Mouse (Mus musculus): ENCODE data around the gene Tsacc. TPM values are rescaled to one million over a fixed set of nuclear protein-coding genes. Genes with fewer than 3 reads are reported as not detected.
"Not testable (repeated sequence)": the region's sequence is repeated elsewhere in the genome, so short reads cannot be mapped to it uniquely, and the experiment has no call there.

Tsacc gene
- polyA plus RNA-seq, 1 experiment = 16.1 TPM

GRCm38 (mm10) chr3:88276121-88276520, 20.7 kb downstream of the Tsacc start:
- Histone ChIP-seq H3K4me3 (replicated peaks; ENCODE audit: control insufficient read depth, low read depth, low read length) (no peak overlapping the region), H3K4me1 (ENCODE audit: control insufficient read depth, insufficient read depth, low read length) (no peaks in the 10 kb centered on the region), H3K27ac (ENCODE audit: control insufficient read depth, insufficient read depth, low read depth, low read length, poor library complexity) (no peak overlapping the region)
- TF ChIP-seq CTCF (IDR thresholded peaks at IDR 0.05; ENCODE audit: control insufficient read depth, insufficient read depth, low read length) = no peak
- no peak for TF ChIP-seq POLR2A (IDR thresholded peaks at IDR 0.05; ENCODE audit: borderline replicate concordance, control insufficient read depth, low read depth, low read length)
- 71% methylated on average over 2 of the region's 2 CpGs for WGBS

- H3K4me1 ChIP-seq (ENCODE audit: control insufficient read depth, insufficient read depth, low read length) = no peaks in the 10 kb centered on the region
- no peak for TF ChIP-seq POLR2A (IDR thresholded peaks at IDR 0.05; ENCODE audit: borderline replicate concordance, control insufficient read depth, low read depth, low read length)
- TF ChIP-seq CTCF (IDR thresholded peaks at IDR 0.05; ENCODE audit: control insufficient read depth, insufficient read depth, low read length) = peak; percentile 35; the same call in 1 of the 2 replicates
- H3K27ac ChIP-seq (ENCODE audit: control insufficient read depth, insufficient read depth, low read depth, low read length, poor library complexity) = no peak overlapping the region
- H3K4me3 ChIP-seq (replicated peaks; ENCODE audit: control insufficient read depth, low read depth, low read length) = no peak overlapping the region
- 89% methylated on average over 4 of the region's 4 CpGs for WGBS
These were observed 22.8 kb downstream of the Tsacc start for GRCm38 (mm10) chr3:88274002-88274401.

DNA sequence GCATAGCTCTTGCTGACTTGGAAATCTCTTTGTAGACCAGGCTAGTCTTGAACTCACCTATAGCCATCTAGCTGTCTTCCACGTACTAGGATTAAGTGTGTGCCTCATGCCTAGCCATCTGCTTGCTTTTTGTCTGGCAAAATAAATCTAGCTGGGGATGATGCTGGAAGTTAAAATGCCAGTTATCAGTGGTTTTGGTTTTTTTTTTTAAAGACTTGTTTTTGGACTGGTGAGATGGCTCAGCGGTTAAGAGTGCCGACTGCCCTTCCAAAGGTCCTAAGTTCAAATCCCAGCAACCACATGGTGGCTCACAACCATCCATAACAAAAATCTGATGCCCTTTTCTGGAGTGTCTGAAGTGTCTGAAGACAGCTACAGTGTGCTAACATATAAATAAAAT, 24.9 kb downstream of the Tsacc start:
- 80% methylated on average over 3 of the region's 3 CpGs for WGBS
- no peak overlapping the region for H3K4me3 ChIP-seq (replicated peaks; ENCODE audit: control insufficient read depth, low read depth, low read length)
- no peak for TF ChIP-seq CTCF (IDR thresholded peaks at IDR 0.05; ENCODE audit: control insufficient read depth, insufficient read depth, low read length)
- no peak overlapping the region for H3K27ac ChIP-seq (ENCODE audit: control insufficient read depth, insufficient read depth, low read depth, low read length, poor library complexity)
- H3K4me1 ChIP-seq (ENCODE audit: control insufficient read depth, insufficient read depth, low read length) = no peaks in the 10 kb centered on the region

- not testable (repeated sequence) for H3K27ac ChIP-seq (ENCODE audit: control insufficient read depth, insufficient read depth, low read depth, low read length, poor library complexity); H3K4me1 ChIP-seq (ENCODE audit: control insufficient read depth, insufficient read depth, low read length); H3K4me3 ChIP-seq (replicated peaks; ENCODE audit: control insufficient read depth, low read depth, low read length)
- WGBS = 72% methylated on average over 2 of the region's 2 CpGs
These were observed 25.5 kb downstream of the Tsacc start for GRCm38 (mm10) chr3:88271298-88271697.

- H3K27ac ChIP-seq (ENCODE audit: control insufficient read depth, insufficient read depth, low read depth, low read length, poor library complexity) = no peak overlapping the region
- H3K4me3 ChIP-seq (replicated peaks; ENCODE audit: control insufficient read depth, low read depth, low read length) = no peak overlapping the region
- 87% methylated on average over 5 of the region's 5 CpGs for WGBS
- H3K4me1 ChIP-seq (ENCODE audit: control insufficient read depth, insufficient read depth, low read length) = no peaks in the 10 kb centered on the region
- TF ChIP-seq CTCF (IDR thresholded peaks at IDR 0.05; ENCODE audit: control insufficient read depth, insufficient read depth, low read length) (no peak), POLR2A (IDR thresholded peaks at IDR 0.05; ENCODE audit: borderline replicate concordance, control insufficient read depth, low read depth, low read length) (no peak)
These were observed 27.8 kb downstream of the Tsacc start for GRCm38 (mm10) chr3:88268991-88269390.

DNA sequence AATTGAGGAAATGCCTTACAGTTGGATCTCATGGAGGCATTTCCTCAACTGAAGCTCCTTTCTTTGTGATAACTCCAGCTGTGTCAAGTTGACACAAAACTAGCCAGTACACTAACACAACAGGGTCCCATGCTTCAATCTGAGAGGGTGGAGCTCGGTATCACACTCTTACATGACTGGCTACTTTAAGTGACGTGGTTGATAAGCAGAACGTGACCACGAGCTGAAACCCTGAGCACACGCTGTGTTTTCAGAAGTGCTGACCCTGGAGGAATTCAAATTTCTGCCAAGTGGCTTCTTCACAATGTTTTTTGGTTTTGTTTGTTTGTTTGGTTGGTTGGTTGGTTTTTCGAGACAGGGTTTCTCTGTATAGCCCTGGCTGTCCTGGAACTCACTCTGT, 28.8 kb downstream of the Tsacc start:
- H3K4me3 ChIP-seq (replicated peaks; ENCODE audit: control insufficient read depth, low read depth, low read length); H3K4me1 ChIP-seq (ENCODE audit: control insufficient read depth, insufficient read depth, low read length); H3K27ac ChIP-seq (ENCODE audit: control insufficient read depth, insufficient read depth, low read depth, low read length, poor library complexity): not testable (repeated sequence)
- 55% methylated on average over 6 of the region's 6 CpGs for WGBS

GRCm38 (mm10) chr3:88262346-88262745, 34.5 kb downstream of the Tsacc start:
- WGBS = 63% methylated on average over 3 of the region's 3 CpGs
- no peak for TF ChIP-seq POLR2A (IDR thresholded peaks at IDR 0.05; ENCODE audit: borderline replicate concordance, control insufficient read depth, low read depth, low read length)
- TF ChIP-seq CTCF (IDR thresholded peaks at IDR 0.05; ENCODE audit: control insufficient read depth, insufficient read depth, low read length) = no peak
- no peaks in the 10 kb centered on the region for H3K4me1 ChIP-seq (ENCODE audit: control insufficient read depth, insufficient read depth, low read length)
- H3K27ac ChIP-seq (ENCODE audit: control insufficient read depth, insufficient read depth, low read depth, low read length, poor library complexity) = no peak overlapping the region
- H3K4me3 ChIP-seq (replicated peaks; ENCODE audit: control insufficient read depth, low read depth, low read length) = no peak overlapping the region

DNA sequence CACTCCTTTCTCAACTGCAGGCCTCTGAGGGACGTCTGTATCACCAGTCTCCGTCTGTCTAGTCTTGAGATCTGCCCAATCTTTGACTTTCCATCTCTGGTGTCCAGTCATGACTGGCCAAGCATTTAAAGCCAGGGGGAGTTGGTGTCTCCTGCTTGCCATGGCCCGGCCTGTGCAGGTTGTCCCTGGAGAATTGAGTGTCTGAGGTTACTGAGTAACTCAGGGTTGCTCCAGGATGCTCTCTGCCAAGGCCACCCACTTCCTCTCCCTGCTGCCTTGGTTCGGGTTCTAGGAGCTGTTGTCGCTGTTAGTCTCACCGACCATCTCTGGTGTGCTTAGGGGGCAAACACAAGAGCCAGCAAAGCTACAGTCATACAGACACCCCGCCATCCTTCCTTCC, 40.4 kb downstream of the Tsacc start:
- H3K4me3 ChIP-seq (replicated peaks; ENCODE audit: control insufficient read depth, low read depth, low read length) = no peak overlapping the region

GRCm38 (mm10) chr3:88255950-88256349, 40.8 kb downstream of the Tsacc start:
- Histone ChIP-seq H3K27ac (ENCODE audit: control insufficient read depth, insufficient read depth, low read depth, low read length, poor library complexity) (no peak overlapping the region), H3K4me1 (ENCODE audit: control insufficient read depth, insufficient read depth, low read length) (no peaks in the 10 kb centered on the region), H3K4me3 (replicated peaks; ENCODE audit: control insufficient read depth, low read depth, low read length) (no peak overlapping the region)
- WGBS = 75% methylated on average over 6 of the region's 6 CpGs
- TF ChIP-seq CTCF (IDR thresholded peaks at IDR 0.05; ENCODE audit: control insufficient read depth, insufficient read depth, low read length) (no peak), POLR2A (IDR thresholded peaks at IDR 0.05; ENCODE audit: borderline replicate concordance, control insufficient read depth, low read depth, low read length) (no peak)

More for the DNA sequence above, 40.4 kb downstream of the Tsacc start:
- H3K4me1 ChIP-seq (ENCODE audit: control insufficient read depth, insufficient read depth, low read length) = no peaks in the 10 kb centered on the region
- 61% methylated on average over 7 of the region's 7 CpGs for WGBS
- H3K27ac ChIP-seq (ENCODE audit: control insufficient read depth, insufficient read depth, low read depth, low read length, poor library complexity) = no peak overlapping the region
- TF ChIP-seq POLR2A (IDR thresholded peaks at IDR 0.05; ENCODE audit: borderline replicate concordance, control insufficient read depth, low read depth, low read length) (no peak), CTCF (IDR thresholded peaks at IDR 0.05; ENCODE audit: control insufficient read depth, insufficient read depth, low read length) (no peak)

All from bone marrow, adult 2 months (tissue).